Comparison of ENCODE assay signal across 22 mouse cellular contexts in genomic region chr9:76646383-76646782, GRCm38 (mm10).
DNase-seq lines count a peak whose midpoint lies in the region; ATAC-seq lines count a peak whose summit lies in the region.
"Had no signal": no experiment of that assay in that cellular context is flagged by ENCODE, and none has a peak within 500 bp of the region (broad histone marks: within the 10 kb centered on the region; RNA-seq: fewer than 3 reads in every experiment).

No protein-coding gene starts in this region.

- no peak overlapping the region for H3K27ac ChIP-seq in forebrain, embryonic 16.5 days (ENCODE audit: low read length)
- H3K27ac ChIP-seq in forebrain, embryonic 15.5 days (replicated peaks), result no peak overlapping the region
- H3K27ac ChIP-seq: embryonic facial prominence, embryonic 10.5 days; embryonic facial prominence, embryonic 12.5 days; forebrain, embryonic 12.5 days had no signal

- H3K27me3 ChIP-seq in forebrain, embryonic 16.5 days (replicated peaks; ENCODE audit: control insufficient read depth, insufficient read depth, low read length), result no peaks in the 10 kb centered on the region
- H3K27me3 ChIP-seq in forebrain, embryonic 15.5 days, result no peaks in the 10 kb centered on the region
- H3K27me3 ChIP-seq: CH12.LX; embryonic facial prominence, embryonic 12.5 days; forebrain, embryonic 12.5 days had no signal

- H3K4me2 ChIP-seq in forebrain, embryonic 16.5 days (ENCODE audit: low read length), result no peak overlapping the region
- H3K4me2 ChIP-seq in forebrain, embryonic 15.5 days (replicated peaks), result no peak overlapping the region
- H3K4me2 ChIP-seq: embryonic facial prominence, embryonic 12.5 days; forebrain, embryonic 12.5 days had no signal

- H3K4me1 ChIP-seq in forebrain, embryonic 16.5 days (replicated peaks; ENCODE audit: control insufficient read depth, insufficient read depth, low read length), result no peaks in the 10 kb centered on the region
- H3K4me1 ChIP-seq in forebrain, embryonic 15.5 days, result no peaks in the 10 kb centered on the region
- H3K4me1 ChIP-seq: embryonic facial prominence, embryonic 10.5 days; embryonic facial prominence, embryonic 12.5 days; forebrain, embryonic 12.5 days had no signal

- H3K36me3 ChIP-seq in forebrain, embryonic 16.5 days (ENCODE audit: control insufficient read depth, insufficient read depth), result no peaks in the 10 kb centered on the region
- no peaks in the 10 kb centered on the region for H3K36me3 ChIP-seq in forebrain, embryonic 15.5 days
- H3K36me3 ChIP-seq: embryonic facial prominence, embryonic 10.5 days; embryonic facial prominence, embryonic 12.5 days; forebrain, embryonic 12.5 days; G1E had no signal

- peak; percentile 16 for DNase-seq in cerebellum, postnatal 10 days
- no peak for DNase-seq in cerebellum, adult 9-10 months
- peak; percentile 13 for DNase-seq in brain, adult 2 months (ENCODE audit: low read depth, low spot score)
- DNase-seq in brain, embryonic 18.5 days (ENCODE audit: low read depth, low spot score), result peak; percentile 49
- no peak for DNase-seq in adrenal gland, postnatal 14 days
- DNase-seq: adrenal gland, adult 8-10 months; adrenal gland, postnatal 25 days; B cell, adult 2 months; cerebellum, adult 11-12 months; cerebellum, adult 2 months; cerebellum, adult 9-11 months; cerebellum, postnatal 25 days had no signal

- no peaks in the 10 kb centered on the region for H3K9me3 ChIP-seq in forebrain, embryonic 16.5 days (ENCODE audit: control insufficient read depth, low read length)
- H3K9me3 ChIP-seq in forebrain, embryonic 15.5 days, result no peaks in the 10 kb centered on the region
- H3K9me3 ChIP-seq: embryonic facial prominence, embryonic 10.5 days; embryonic facial prominence, embryonic 12.5 days; forebrain, embryonic 12.5 days; G1E had no signal

- no peak overlapping the region for H3K4me3 ChIP-seq in forebrain, embryonic 16.5 days (replicated peaks; ENCODE audit: low read length)
- H3K4me3 ChIP-seq in forebrain, embryonic 15.5 days, result no peak overlapping the region
- H3K4me3 ChIP-seq: embryonic facial prominence, embryonic 10.5 days; embryonic facial prominence, embryonic 12.5 days; forebrain, embryonic 12.5 days had no signal

- peak; percentile 45; the same call in 1 of the 2 replicates for ATAC-seq in forebrain, embryonic 16.5 days
- no peak for ATAC-seq in forebrain, embryonic 15.5 days (replicated peaks)
- ATAC-seq: activated CD4-positive, CD25-positive, alpha-beta regulatory T cell, adult 4 months; CD4-positive, CD25-positive, alpha-beta regulatory T cell, adult 4 months; Patski had no signal

- H3K9ac ChIP-seq in forebrain, embryonic 16.5 days (replicated peaks; ENCODE audit: low read depth, low read length), result no peak overlapping the region
- no peak overlapping the region for H3K9ac ChIP-seq in forebrain, embryonic 15.5 days (replicated peaks)
- H3K9ac ChIP-seq: embryonic facial prominence, embryonic 12.5 days; forebrain, embryonic 12.5 days had no signal

Comparison
In these comparisons a context has a peak if more than half of its experiments do, and no peak if none do; other contexts are left out.
1. DNase-seq: peak in cerebellum, postnatal 10 days (2 of 2), brain, adult 2 months (single experiment) and brain, embryonic 18.5 days (single experiment); none in cerebellum, adult 9-10 months (single experiment) and adrenal gland, postnatal 14 days (single experiment).